Mouse (Mus musculus): ENCODE measurements around the gene Tspan10.

The Tspan10 gene

GRCm38 (mm10) chr11:120454965-120455364 lies 12.5 kb downstream of the Tspan10 start:
- in situ Hi-C loops (cut with MboI, MseI), result no loop called here

- in situ Hi-C loops (cut with MboI, MseI), result no loop called here
Measured at GRCm38 (mm10) chr11:120455413-120455812, 13.0 kb downstream of the Tspan10 start.

GRCm38 (mm10) chr11:120457370-120457769 lies 14.9 kb downstream of the Tspan10 start:
- in situ Hi-C loops (cut with MboI, MseI), result no loop called here

- in situ Hi-C loops (cut with MboI, MseI), result no loop called here
Measured at GRCm38 (mm10) chr11:120457772-120458751, 15.6 kb downstream of the Tspan10 start, which contains the start of the genes Oxld1 and Ccdc137. Oxld1 (minus strand) TSS chr11:120458068. Ccdc137 (plus strand) TSS chr11:120458115.

- in situ Hi-C loops (cut with MboI, MseI), result no loop called here
Measured at GRCm38 (mm10) chr11:120458847-120459597, 16.6 kb downstream of the Tspan10 start.

- in situ Hi-C loops (cut with MboI, MseI), result no loop called here
Measured at GRCm38 (mm10) chr11:120463536-120463935, 21.1 kb downstream of the Tspan10 start.

- in situ Hi-C loops (cut with MboI, MseI), result no loop called here
Measured at GRCm38 (mm10) chr11:120464365-120464764, 21.9 kb downstream of the Tspan10 start.

- in situ Hi-C loops (cut with MboI, MseI), result no loop called here
Measured at GRCm38 (mm10) chr11:120465521-120465920, 23.1 kb downstream of the Tspan10 start.

GRCm38 (mm10) chr11:120467051-120467735 lies 24.7 kb downstream of the Tspan10 start, which contains the start of gene Arl16:
Arl16 (minus strand) TSS chr11:120467607.
- in situ Hi-C loops (cut with MboI, MseI), result no loop called here

- in situ Hi-C loops (cut with MboI, MseI), result no loop called here
Measured at GRCm38 (mm10) chr11:120467736-120468092, 25.3 kb downstream of the Tspan10 start.

- in situ Hi-C loops (cut with MboI, MseI), result no loop called here
Measured at GRCm38 (mm10) chr11:120472052-120472451, 29.6 kb downstream of the Tspan10 start.

- in situ Hi-C loops (cut with MboI, MseI), result no loop called here
Measured at GRCm38 (mm10) chr11:120483448-120483934, 41.0 kb downstream of the Tspan10 start.

- in situ Hi-C loops (cut with MboI, MseI), result no loop called here
Measured at GRCm38 (mm10) chr11:120484265-120484981, 42.0 kb downstream of the Tspan10 start, which contains the start of gene Mrpl12. Mrpl12 (plus strand) TSS chr11:120484613.

- in situ Hi-C loops (cut with MboI, MseI), result no loop called here
Measured at GRCm38 (mm10) chr11:120485251-120485650, 42.8 kb downstream of the Tspan10 start.

GRCm38 (mm10) chr11:120488516-120488915 lies 46.1 kb downstream of the Tspan10 start:
- in situ Hi-C loops (cut with MboI, MseI), result no loop called here

- in situ Hi-C loops (cut with MboI, MseI), result no loop called here
Measured at GRCm38 (mm10) chr11:120489054-120489761, 46.8 kb downstream of the Tspan10 start.

- in situ Hi-C loops (cut with MboI, MseI), result no loop called here
Measured at GRCm38 (mm10) chr11:120490291-120491046, 48.0 kb downstream of the Tspan10 start.

- in situ Hi-C loops (cut with MboI, MseI), result no loop called here
Measured at GRCm38 (mm10) chr11:120491317-120492023, 49.0 kb downstream of the Tspan10 start, which contains the start of gene Slc25a10. Slc25a10 (plus strand) TSS chr11:120491840.

Data from T-helper 2 cell (primary cell).